Mouse (Mus musculus): ENCODE measurements around the gene Lamb2.

The Lamb2 gene

GRCm38 (mm10) chr9:108479721-108480351 is at the start of gene Lamb2:
Lamb2 (plus strand) TSS chr9:108479736.
- no peak for DNase-seq (ENCODE audit: low read depth, low spot score)

GRCm38 (mm10) chr9:108431431-108432067 is 48.0 kb upstream of the Lamb2 start:
- DNase-seq (ENCODE audit: low read depth, low spot score) = no peak

GRCm38 (mm10) chr9:108436182-108436581 is 43.4 kb upstream of the Lamb2 start, which contains the start of gene BC048562:
BC048562 (plus strand) TSS chr9:108436482.
- no peak for DNase-seq (ENCODE audit: low read depth, low spot score)

GRCm38 (mm10) chr9:108439176-108439575 is 40.4 kb upstream of the Lamb2 start:
- DNase-seq (ENCODE audit: low read depth, low spot score) = no peak

- DNase-seq (ENCODE audit: low read depth, low spot score) = no peak
Observed at GRCm38 (mm10) chr9:108440485-108440884, 39.1 kb upstream of the Lamb2 start.

GRCm38 (mm10) chr9:108441236-108441919 is 38.2 kb upstream of the Lamb2 start:
- DNase-seq (ENCODE audit: low read depth, low spot score) = no peak

GRCm38 (mm10) chr9:108445125-108445524 is 34.4 kb upstream of the Lamb2 start:
- no peak for DNase-seq (ENCODE audit: low read depth, low spot score)

- DNase-seq (ENCODE audit: low read depth, low spot score) = peak; percentile 86
Observed at GRCm38 (mm10) chr9:108449860-108450259, 29.7 kb upstream of the Lamb2 start.

- DNase-seq (ENCODE audit: low read depth, low spot score) = peak; percentile 72
Observed at GRCm38 (mm10) chr9:108450292-108451169, 29.0 kb upstream of the Lamb2 start.

- no peak for DNase-seq (ENCODE audit: low read depth, low spot score)
Observed at GRCm38 (mm10) chr9:108451170-108451493, 28.4 kb upstream of the Lamb2 start.

- no peak for DNase-seq (ENCODE audit: low read depth, low spot score)
Observed at GRCm38 (mm10) chr9:108451519-108452160, 27.9 kb upstream of the Lamb2 start.

GRCm38 (mm10) chr9:108452291-108452906 is 27.1 kb upstream of the Lamb2 start:
- peak; percentile 78 for DNase-seq (ENCODE audit: low read depth, low spot score)

- no peak for DNase-seq (ENCODE audit: low read depth, low spot score)
Observed at GRCm38 (mm10) chr9:108452911-108453310, 26.6 kb upstream of the Lamb2 start.

GRCm38 (mm10) chr9:108453458-108453857 is 26.1 kb upstream of the Lamb2 start:
- no peak for DNase-seq (ENCODE audit: low read depth, low spot score)

- no peak for DNase-seq (ENCODE audit: low read depth, low spot score)
Observed at GRCm38 (mm10) chr9:108454429-108454828, 25.1 kb upstream of the Lamb2 start.

GRCm38 (mm10) chr9:108455747-108456571 is 23.6 kb upstream of the Lamb2 start:
- DNase-seq (ENCODE audit: low read depth, low spot score) = no peak

GRCm38 (mm10) chr9:108456953-108457352 is 22.6 kb upstream of the Lamb2 start:
- no peak for DNase-seq (ENCODE audit: low read depth, low spot score)

- DNase-seq (ENCODE audit: low read depth, low spot score) = no peak
Observed at GRCm38 (mm10) chr9:108459939-108460318, 19.6 kb upstream of the Lamb2 start.

- peak; percentile 75 for DNase-seq (ENCODE audit: low read depth, low spot score)
Observed at GRCm38 (mm10) chr9:108460319-108461178, 19.0 kb upstream of the Lamb2 start, which contains the start of gene Ccdc71. Ccdc71 (plus strand) TSS chr9:108460527.
